Mouse (Mus musculus): ENCODE results near the gene Gm48552. TPM values are rescaled to one million over a fixed set of nuclear protein-coding genes. Genes with fewer than 3 reads are reported as not detected.

Gm48552 gene
- total and polyA plus RNA-seq, 3 experiments: 0.46 to 1.1 (median 0.98) TPM

- no peak overlapping the region for H3K27ac ChIP-seq (ENCODE audit: insufficient read depth, low read depth)
- H3K4me3 ChIP-seq (replicated peaks in 1 of 3; ENCODE audit: low read depth in 2 of 3, low read length in 2 of 3, poor library complexity in 1 of 3): no peak overlapping the region
- no peak overlapping the region for H3K9ac ChIP-seq (ENCODE audit: insufficient read depth, low read depth)
- in situ Hi-C loops (cut with MboI; ENCODE audit: low pct_ligation_motif_present, low pct_unique_long_range_greater_than_20kb, low sequenced_read_pairs) (no loop called here), dilution Hi-C loops (cut with MboI; ENCODE audit: extremely low pct_ligation_motif_present, extremely low pct_unique_long_range_greater_than_20kb, low sequenced_read_pairs) (no loop called here)
- peaks cover 27 to 51% of the 10 kb centered on the region in 2 experiments for H3K4me1 ChIP-seq (ENCODE audit: control insufficient read depth in 1 of 2, insufficient read depth in 2 of 2)
- TF ChIP-seq JUND (conservative IDR thresholded peaks at IDR 0.05; ENCODE audit: low read depth, low read length): no peak
- 0 out of 2 replicates have a peak, but pooled peaks have one; percentile 1 for TF ChIP-seq SIN3A (IDR thresholded peaks at IDR 0.05; ENCODE audit: low read length)
- TF ChIP-seq SMC3 (IDR thresholded peaks at IDR 0.05; ENCODE audit: low read depth, low read length): peak; percentile 8; the same call in 1 of the 2 replicates
- H3K79me2 ChIP-seq (replicated peaks; ENCODE audit: control insufficient read depth, extremely low read depth, insufficient read depth, poor library complexity, severe bottlenecking): no peaks in the 10 kb centered on the region
- H3K4me2 ChIP-seq (ENCODE audit: insufficient read depth, low read depth, poor library complexity, severe bottlenecking): no peak overlapping the region
- H3K36me3 ChIP-seq (replicated peaks in 1 of 2; ENCODE audit: control insufficient read depth in 1 of 2, insufficient read depth in 1 of 2, low read length in 1 of 2): no peaks in the 10 kb centered on the region
- peaks cover 15% of the 10 kb centered on the region for H3K27me3 ChIP-seq (replicated peaks)
- DNase-seq (ENCODE audit: extremely low read depth): no peak
- H3K9me3 ChIP-seq (replicated peaks; ENCODE audit: low read length): no peaks in the 10 kb centered on the region
Measured at GRCm38 (mm10) chr10:81433541-81434289, 44.9 kb downstream of the Gm48552 start.

- Histone ChIP-seq H3K9me3 (replicated peaks; ENCODE audit: low read length) (no peaks in the 10 kb centered on the region), H3K36me3 (replicated peaks in 1 of 2; ENCODE audit: control insufficient read depth in 1 of 2, insufficient read depth in 1 of 2, low read length in 1 of 2) (no peaks in the 10 kb centered on the region), H3K4me2 (ENCODE audit: insufficient read depth, low read depth, poor library complexity, severe bottlenecking) (no peak overlapping the region), H3K79me2 (replicated peaks; ENCODE audit: control insufficient read depth, extremely low read depth, insufficient read depth, poor library complexity, severe bottlenecking) (no peaks in the 10 kb centered on the region), H3K4me1 (ENCODE audit: control insufficient read depth in 1 of 2, insufficient read depth in 2 of 2) (peaks cover 21 to 42% of the 10 kb centered on the region in 2 experiments), H3K27ac (ENCODE audit: insufficient read depth, low read depth) (no peak overlapping the region), H3K27me3 (replicated peaks) (peaks cover 15% of the 10 kb centered on the region), H3K9ac (ENCODE audit: insufficient read depth, low read depth) (no peak overlapping the region), H3K4me3 (replicated peaks in 1 of 3; ENCODE audit: low read depth in 2 of 3, low read length in 2 of 3, poor library complexity in 1 of 3) (no peak overlapping the region)
- dilution Hi-C loops (cut with MboI; ENCODE audit: extremely low pct_ligation_motif_present, extremely low pct_unique_long_range_greater_than_20kb, low sequenced_read_pairs): no loop called here
- in situ Hi-C loops (cut with MboI; ENCODE audit: low pct_ligation_motif_present, low pct_unique_long_range_greater_than_20kb, low sequenced_read_pairs): no loop called here
- DNase-seq (ENCODE audit: extremely low read depth): no peak
- no peak for TF ChIP-seq ETS1 (conservative IDR thresholded peaks at IDR 0.05; ENCODE audit: low read depth, low read length)
- no peak for TF ChIP-seq MAX (IDR thresholded peaks at IDR 0.05; ENCODE audit: low read length)
- no peak for TF ChIP-seq TBP (conservative IDR thresholded peaks at IDR 0.05; ENCODE audit: low read depth, low read length)
- TF ChIP-seq CTCF (conservative IDR thresholded peaks at IDR 0.05 in 1 of 2, IDR thresholded peaks at IDR 0.05 in 1 of 2; ENCODE audit: low read depth in 2 of 2, low read length in 2 of 2): no peak
- no peak for TF ChIP-seq CHD1 (IDR thresholded peaks at IDR 0.05; ENCODE audit: low read depth, low read length)
- TF ChIP-seq RAD21 (IDR thresholded peaks at IDR 0.05; ENCODE audit: low read depth, low read length): no peak
- no peak for TF ChIP-seq IRF4 (IDR thresholded peaks at IDR 0.05; ENCODE audit: low read depth, low read length)
- no peak for TF ChIP-seq JUND (conservative IDR thresholded peaks at IDR 0.05; ENCODE audit: low read depth, low read length)
- no peak for TF ChIP-seq MAZ (IDR thresholded peaks at IDR 0.05; ENCODE audit: low read depth, low read length)
- no peak for TF ChIP-seq USF1 (IDR thresholded peaks at IDR 0.05; ENCODE audit: low read depth, low read length)
- TF ChIP-seq ZKSCAN1 (IDR thresholded peaks at IDR 0.05; ENCODE audit: borderline replicate concordance, low read depth, low read length): no peak
Measured at GRCm38 (mm10) chr10:81434361-81435263, 45.8 kb downstream of the Gm48552 start.
